Mouse (Mus musculus) left cerebral cortex, adult 11 months (tissue): Measurements from ENCODE around the gene Lig1.
A peak's percentile ranks its signal among the peaks of the same experiment; 100 is the strongest.

ENCODE experiments used
- DNase-seq: peaks from one replicate; pipeline ENCODE4 v3.0.0; 2022; ENCODE audit warnings: low spot score

Gene Lig1

GRCm38 (mm10) chr7:13310493-13311199 is 33.6 kb downstream of the Lig1 start:
- no peak for DNase-seq

GRCm38 (mm10) chr7:13311401-13311800 is 34.3 kb downstream of the Lig1 start:
- peak; percentile 3 for DNase-seq

- no peak for DNase-seq
These were observed 37.1 kb downstream of the Lig1 start for GRCm38 (mm10) chr7:13314095-13314597.

GRCm38 (mm10) chr7:13321424-13321823 is 44.3 kb downstream of the Lig1 start:
- no peak for DNase-seq

GRCm38 (mm10) chr7:13324316-13324715 is 47.2 kb downstream of the Lig1 start, which contains the start of gene Pla2g4c:
Gene Pla2g4c, plus strand, starts transcription at chr7:13324655.
- no peak for DNase-seq

- DNase-seq, result no peak
These were observed 53.5 kb downstream of the Lig1 start for GRCm38 (mm10) chr7:13330575-13330974.

GRCm38 (mm10) chr7:13355943-13356342 is 78.9 kb downstream of the Lig1 start:
- DNase-seq, result peak; percentile 44
